Mouse (Mus musculus): Measurements from ENCODE around the gene Wnt7b.

The Wnt7b gene

GRCm38 (mm10) chr15:85582356-85582910, at the start of gene Wnt7b:
Gene Wnt7b, minus strand, starts transcription at chr15:85582473.
- DNase-seq = no peak

- no peak for DNase-seq
Measured at GRCm38 (mm10) chr15:85631591-85631990, 49.3 kb upstream of the Wnt7b start.

GRCm38 (mm10) chr15:85629924-85630545, 47.8 kb upstream of the Wnt7b start:
- no peak for DNase-seq

GRCm38 (mm10) chr15:85625666-85626279, 43.5 kb upstream of the Wnt7b start:
- DNase-seq = peak; percentile 76

DNA sequence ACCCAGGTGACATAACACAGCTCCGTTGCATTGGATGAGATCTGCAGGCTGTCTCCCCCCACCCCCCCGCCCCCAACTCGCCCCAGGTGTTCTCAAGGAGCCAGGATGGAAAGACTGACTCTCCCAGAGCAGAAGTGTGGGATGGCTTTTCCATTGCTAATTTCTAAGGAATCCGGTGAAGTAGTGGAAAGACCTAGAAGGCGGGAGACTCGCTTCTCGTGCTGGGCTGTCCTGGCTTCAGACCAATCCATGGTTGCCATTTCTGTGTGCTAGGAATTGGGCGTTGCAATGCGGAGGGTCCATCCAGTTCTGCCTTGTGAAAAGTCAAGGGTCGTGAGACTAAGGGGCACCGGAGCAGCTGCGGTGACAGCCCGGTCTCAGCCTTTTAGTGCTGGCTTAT, 39.9 kb upstream of the Wnt7b start:
- no peak for DNase-seq

DNA sequence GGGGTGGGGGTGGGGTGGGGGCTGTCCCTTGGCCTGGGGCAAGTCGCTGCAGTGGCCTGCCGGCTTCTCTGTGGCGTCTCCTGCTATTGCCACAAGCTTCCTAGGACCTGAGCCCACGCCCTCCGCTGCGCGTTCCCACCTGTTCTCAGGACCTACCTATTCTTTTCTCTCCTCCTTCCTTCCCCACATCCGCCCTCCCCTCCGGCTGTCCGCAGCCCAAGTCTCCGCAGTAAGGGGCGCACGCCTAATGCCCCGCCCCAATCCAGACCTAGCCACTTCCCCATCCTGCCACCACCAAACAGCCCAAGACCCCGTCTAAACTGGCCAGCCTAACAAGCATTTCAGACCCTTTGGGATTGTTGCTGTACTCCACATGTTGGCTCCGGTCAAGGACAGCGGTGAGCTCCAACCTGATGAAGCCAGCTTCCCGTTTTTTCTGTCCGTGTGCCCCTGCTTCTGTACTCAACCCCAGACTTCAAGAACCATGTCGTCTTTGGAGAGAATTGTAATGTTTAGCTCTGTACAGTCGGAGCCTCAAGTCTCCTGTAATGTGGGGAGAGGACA, 33.3 kb upstream of the Wnt7b start:
- DNase-seq = no peak

DNA sequence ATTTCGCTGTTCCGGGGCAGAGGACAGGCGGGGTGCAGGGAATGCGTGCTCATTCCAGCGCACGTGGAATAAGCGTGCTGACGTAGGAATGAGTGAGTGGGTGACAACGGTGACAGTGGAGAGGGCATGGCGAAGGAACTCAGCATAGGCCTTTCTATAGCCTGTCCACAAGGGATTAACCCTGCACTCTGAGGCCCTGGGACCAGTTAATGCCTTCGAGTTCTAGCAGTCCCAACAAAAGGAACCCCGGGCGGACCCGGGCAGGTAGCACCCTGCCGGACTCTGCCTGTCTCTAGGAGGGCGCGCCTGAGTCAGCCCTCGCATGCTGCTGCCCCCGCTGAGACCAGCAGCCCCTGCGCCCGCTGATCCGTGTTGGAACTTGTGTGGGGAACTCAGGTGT, 32.8 kb upstream of the Wnt7b start:
- no peak for DNase-seq

DNA sequence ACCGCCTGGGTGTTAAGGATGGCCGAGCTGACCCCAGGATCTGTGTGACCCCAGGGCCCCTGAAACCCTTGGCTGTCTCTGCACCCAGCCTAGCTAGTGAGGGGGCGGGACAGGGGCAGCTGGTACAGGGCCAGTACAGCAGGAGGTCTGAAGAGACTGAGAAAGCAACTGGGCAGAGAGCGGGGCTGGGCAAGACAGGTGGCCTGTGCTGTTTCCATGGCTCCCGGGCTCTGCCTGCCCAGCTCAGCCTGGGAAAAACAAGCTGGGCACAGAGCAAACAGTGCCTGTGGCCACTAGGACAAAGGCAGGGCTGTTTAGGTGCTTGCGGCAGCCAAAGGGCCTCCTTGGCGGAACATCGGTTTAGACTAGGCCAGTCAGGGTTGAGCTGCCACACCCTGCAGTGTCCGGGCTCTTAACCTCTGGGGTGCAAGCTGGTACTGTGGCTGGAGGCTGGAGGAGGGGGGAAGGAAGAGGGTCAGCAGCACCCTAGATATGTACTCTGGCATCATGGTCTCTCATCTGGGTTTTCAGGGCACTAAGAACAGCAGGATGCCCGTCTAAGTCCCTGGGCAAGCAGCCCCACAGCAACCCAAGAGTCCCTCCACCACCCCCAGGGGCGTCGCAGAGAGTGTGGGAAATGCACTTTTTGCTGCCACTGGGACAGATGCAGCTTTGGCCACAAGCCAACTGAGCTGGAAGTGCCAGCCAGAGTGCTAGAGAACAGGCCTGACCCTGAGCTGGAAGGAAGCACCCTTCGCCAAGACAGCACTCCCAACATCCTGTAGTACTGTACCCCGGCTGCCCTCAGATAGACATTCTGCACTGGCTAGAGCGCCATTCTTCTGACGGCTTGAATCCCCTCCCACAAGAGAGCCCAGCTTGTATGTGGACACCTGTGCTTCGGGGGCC, 31.3 kb upstream of the Wnt7b start:
- peak; percentile 94 for DNase-seq

GRCm38 (mm10) chr15:85612660-85613357, 30.5 kb upstream of the Wnt7b start:
- DNase-seq = peak; percentile 84

GRCm38 (mm10) chr15:85611701-85612520, 29.6 kb upstream of the Wnt7b start:
- peak; percentile 61 for DNase-seq

GRCm38 (mm10) chr15:85610618-85611218, 28.4 kb upstream of the Wnt7b start:
- peak; percentile 97 for DNase-seq

- DNase-seq = no peak
Measured at GRCm38 (mm10) chr15:85610120-85610519, 27.8 kb upstream of the Wnt7b start.

- no peak for DNase-seq
Measured at GRCm38 (mm10) chr15:85609266-85610004, 27.2 kb upstream of the Wnt7b start.

GRCm38 (mm10) chr15:85605962-85606610, 23.8 kb upstream of the Wnt7b start:
- no peak for DNase-seq

DNA sequence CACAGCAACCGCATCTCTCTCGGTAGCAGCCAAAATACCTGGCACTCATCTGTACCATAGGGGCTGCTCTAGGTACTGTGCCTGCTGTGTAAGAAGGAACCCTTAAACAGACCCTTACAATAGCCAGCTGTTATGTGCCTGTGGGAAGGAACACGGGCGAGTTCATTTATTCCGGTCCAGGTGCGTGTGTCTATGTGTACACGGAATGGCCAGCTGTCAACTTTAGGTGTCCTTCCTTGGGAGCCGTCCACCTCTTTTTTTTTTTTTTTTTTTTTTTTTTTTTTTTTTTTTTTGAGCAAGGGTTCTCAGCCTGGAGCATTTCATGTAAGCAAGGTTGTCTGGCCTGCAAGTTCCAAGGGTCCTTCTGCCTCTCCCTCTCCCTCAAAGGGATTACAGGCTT, 22.7 kb upstream of the Wnt7b start:
- DNase-seq = no peak

DNA sequence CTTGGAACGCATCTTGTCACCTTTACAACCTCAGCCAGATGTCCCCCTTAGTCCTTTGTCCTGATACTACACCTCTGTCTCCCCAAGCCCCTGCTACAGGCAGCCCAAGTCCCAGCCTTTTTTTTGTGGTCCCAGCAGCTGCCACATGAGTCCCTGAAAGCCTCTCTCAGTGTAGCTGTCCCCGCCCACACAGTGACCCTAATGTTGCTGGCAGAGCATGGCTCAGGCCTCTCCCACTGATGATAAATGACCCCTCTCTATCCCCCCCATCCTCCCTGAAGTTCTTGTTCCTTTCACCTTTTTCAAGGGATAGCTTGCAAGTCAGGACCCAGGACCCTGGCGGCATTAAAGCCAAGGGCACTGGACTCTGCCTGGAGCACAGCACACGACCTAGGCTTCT, 22.2 kb upstream of the Wnt7b start:
- no peak for DNase-seq

GRCm38 (mm10) chr15:85603422-85603821, 21.1 kb upstream of the Wnt7b start:
- DNase-seq = peak; percentile 48

GRCm38 (mm10) chr15:85602733-85603132, 20.5 kb upstream of the Wnt7b start:
- DNase-seq = no peak

- no peak for DNase-seq
Measured at GRCm38 (mm10) chr15:85602021-85602420, 19.7 kb upstream of the Wnt7b start.

DNA sequence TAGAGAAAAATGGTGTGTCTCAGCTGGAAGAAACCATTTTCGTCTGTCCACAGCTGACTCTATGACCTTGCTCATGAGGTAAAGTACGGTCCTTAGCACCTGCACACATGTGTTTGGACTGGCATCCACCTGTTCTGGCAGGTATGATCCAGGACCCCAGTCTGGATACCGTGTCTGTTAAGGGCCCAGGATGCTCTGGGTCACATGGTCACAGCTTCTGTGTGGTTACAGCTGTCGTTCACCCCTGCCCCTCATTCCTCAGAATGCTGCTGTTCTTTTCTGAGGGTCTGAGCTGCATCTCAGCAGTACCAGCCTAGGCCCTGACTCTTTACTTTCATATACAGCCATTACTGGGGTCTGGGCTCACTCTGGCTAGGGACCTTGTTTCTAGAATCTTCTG, 18.9 kb upstream of the Wnt7b start:
- no peak for DNase-seq

All from kidney, adult 9 months (tissue).